Mouse (Mus musculus): ENCODE measurements around the gene Rrm2.
"Not testable (repeated sequence)": the region's sequence is repeated elsewhere in the genome, so short reads cannot be mapped to it uniquely, and the experiment has no call there.

Gene Rrm2

GRCm38 (mm10) chr12:24707954-24708823, at the start of gene Rrm2:
Gene Rrm2 (plus strand): TSS chr12:24708241.
- peak; percentile 83 to 93 for DNase-seq (ENCODE audit: low spot score in 2 of 2)

GRCm38 (mm10) chr12:24658998-24659397, 49.0 kb upstream of the Rrm2 start:
- no peak for DNase-seq (ENCODE audit: low spot score in 2 of 2)

GRCm38 (mm10) chr12:24659923-24660322, 48.1 kb upstream of the Rrm2 start:
- DNase-seq (ENCODE audit: low spot score in 2 of 2): no peak

GRCm38 (mm10) chr12:24661100-24661499, 46.9 kb upstream of the Rrm2 start:
- DNase-seq (ENCODE audit: low spot score in 2 of 2): no peak

- DNase-seq (ENCODE audit: low spot score in 2 of 2): no peak
Measured at GRCm38 (mm10) chr12:24662131-24662530, 45.9 kb upstream of the Rrm2 start.

GRCm38 (mm10) chr12:24680096-24680491, 27.9 kb upstream of the Rrm2 start:
- no peak for DNase-seq (ENCODE audit: low spot score in 2 of 2)

GRCm38 (mm10) chr12:24680492-24681285, 27.4 kb upstream of the Rrm2 start:
- no peak for DNase-seq (ENCODE audit: low spot score in 2 of 2)

GRCm38 (mm10) chr12:24681286-24682023, 26.6 kb upstream of the Rrm2 start, which contains the start of gene Cys1:
Gene Cys1 (minus strand): TSS chr12:24681813.
- no peak for DNase-seq (ENCODE audit: low spot score in 2 of 2)

GRCm38 (mm10) chr12:24682563-24682962, 25.5 kb upstream of the Rrm2 start:
- no peak for DNase-seq (ENCODE audit: low spot score in 2 of 2)

GRCm38 (mm10) chr12:24683461-24683860, 24.6 kb upstream of the Rrm2 start:
- no peak for DNase-seq (ENCODE audit: low spot score in 2 of 2)

GRCm38 (mm10) chr12:24686038-24686695, 21.9 kb upstream of the Rrm2 start:
- DNase-seq (ENCODE audit: low spot score in 2 of 2): no peak

GRCm38 (mm10) chr12:24686696-24687346, 21.2 kb upstream of the Rrm2 start:
- no peak for DNase-seq (ENCODE audit: low spot score in 2 of 2)

- no peak for DNase-seq (ENCODE audit: low spot score in 2 of 2)
Measured at GRCm38 (mm10) chr12:24690351-24690750, 17.7 kb upstream of the Rrm2 start.

- peak in 1 of 2 experiments; percentile 85 for DNase-seq (ENCODE audit: low spot score in 2 of 2)
Measured at GRCm38 (mm10) chr12:24696500-24697483, 11.2 kb upstream of the Rrm2 start.

GRCm38 (mm10) chr12:24697484-24698204, 10.4 kb upstream of the Rrm2 start:
- no peak for DNase-seq (ENCODE audit: low spot score in 2 of 2)

GRCm38 (mm10) chr12:24698514-24698913, 9.5 kb upstream of the Rrm2 start:
- no peak for DNase-seq (ENCODE audit: low spot score in 2 of 2)

GRCm38 (mm10) chr12:24699578-24699977, 8.5 kb upstream of the Rrm2 start:
- DNase-seq (ENCODE audit: low spot score in 2 of 2): no peak

GRCm38 (mm10) chr12:24701621-24702020, 6.4 kb upstream of the Rrm2 start:
- DNase-seq (ENCODE audit: low spot score in 2 of 2): not testable (repeated sequence)

- no peak for DNase-seq (ENCODE audit: low spot score in 2 of 2)
Measured at GRCm38 (mm10) chr12:24703013-24703412, 5.0 kb upstream of the Rrm2 start.

Data from frontal cortex, postnatal 10 days (tissue).